Mouse (Mus musculus): ENCODE data around the gene Mmgt2. TPM values are rescaled to one million over a fixed set of nuclear protein-coding genes. Genes with fewer than 3 reads are reported as not detected.

Gene Mmgt2
- total RNA-seq, 2 experiments from 2014 or later = 10.9 to 19.3 TPM

DNA sequence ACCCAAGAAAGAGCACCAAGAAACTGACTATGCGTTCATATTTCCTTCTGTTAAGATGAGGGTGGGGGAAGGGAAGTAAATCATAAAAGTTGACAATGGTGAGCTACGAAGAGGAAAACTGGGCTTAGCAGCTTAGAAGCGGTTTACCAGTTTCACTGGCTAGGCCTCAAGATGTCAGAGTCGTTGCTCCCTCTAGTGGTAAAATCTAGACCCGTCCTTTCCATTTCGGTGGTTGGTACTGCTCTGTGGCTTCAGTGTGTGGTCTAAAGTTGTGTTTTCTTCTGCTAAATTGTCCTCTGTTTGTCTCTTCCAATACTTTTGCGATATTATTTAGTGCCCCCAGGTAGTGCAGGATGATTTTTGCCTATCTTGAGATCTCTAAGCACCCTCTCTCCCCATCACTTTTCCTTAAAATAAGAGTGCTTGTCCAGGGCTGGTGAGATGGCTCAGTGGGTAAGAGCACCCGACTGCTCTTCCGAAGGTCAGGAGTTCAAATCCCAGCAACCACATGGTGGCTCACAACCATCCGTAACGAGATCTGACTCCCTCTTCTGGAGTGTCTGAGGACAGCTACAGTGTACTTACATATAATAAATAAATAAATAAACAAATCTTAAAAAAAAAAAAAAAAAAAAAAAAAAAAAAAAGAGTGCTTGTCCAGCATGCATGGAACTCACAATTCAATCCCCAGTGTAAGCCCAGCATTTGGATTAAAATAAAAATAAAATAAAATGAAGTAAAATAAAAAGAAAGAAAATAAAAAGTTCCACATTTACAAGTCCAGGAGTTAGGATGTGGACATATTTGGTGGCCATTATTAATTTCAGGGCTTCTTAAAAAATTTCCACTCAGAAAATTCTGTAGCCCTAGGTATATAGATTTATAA is 45.1 kb downstream of the Mmgt2 start:
- peak; percentile 88 for ATAC-seq (ENCODE audit: poor library complexity, severe bottlenecking)

DNA sequence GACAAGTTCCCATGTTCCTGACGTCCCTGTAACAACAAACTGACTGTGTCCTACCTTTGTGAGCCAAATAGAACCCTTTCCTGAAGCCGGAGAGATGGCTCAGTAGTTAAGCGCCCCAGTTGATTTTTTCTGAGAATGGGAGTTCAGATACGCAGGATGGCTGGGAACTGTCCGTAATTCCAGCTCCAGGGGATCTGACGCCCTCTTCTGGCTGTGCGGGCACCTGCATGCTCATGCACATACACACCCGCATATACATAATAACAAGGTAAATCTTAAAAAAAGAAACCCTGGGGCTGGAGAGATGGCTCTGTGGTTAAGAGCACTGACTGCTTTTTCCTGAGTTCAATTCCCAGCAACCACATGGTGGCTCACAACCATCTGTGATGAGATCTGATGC is 46.7 kb downstream of the Mmgt2 start:
- ATAC-seq (ENCODE audit: poor library complexity, severe bottlenecking) = no peak

DNA sequence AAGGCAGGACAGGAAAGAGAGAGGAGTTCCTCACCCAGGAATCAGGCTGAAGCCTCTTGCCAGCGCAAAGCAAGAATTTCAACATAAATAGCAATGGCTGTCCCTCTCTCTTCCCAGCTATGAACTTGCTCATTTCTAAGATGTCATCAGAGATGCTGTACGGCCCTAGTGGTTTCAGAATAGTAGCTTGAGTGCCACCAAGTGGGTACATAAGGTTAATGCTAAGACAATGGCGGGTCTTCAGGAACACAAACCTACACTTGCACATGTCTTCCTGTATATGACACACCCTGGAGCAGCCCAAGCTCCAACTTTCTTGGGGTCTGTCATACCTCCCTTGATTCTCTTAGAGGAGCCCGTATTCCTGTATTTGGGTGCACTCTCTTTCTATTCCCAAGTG is 51.3 kb downstream of the Mmgt2 start:
- 0 out of 2 replicates have a peak, but pooled peaks have one; percentile 40 for ATAC-seq (ENCODE audit: poor library complexity, severe bottlenecking)

DNA sequence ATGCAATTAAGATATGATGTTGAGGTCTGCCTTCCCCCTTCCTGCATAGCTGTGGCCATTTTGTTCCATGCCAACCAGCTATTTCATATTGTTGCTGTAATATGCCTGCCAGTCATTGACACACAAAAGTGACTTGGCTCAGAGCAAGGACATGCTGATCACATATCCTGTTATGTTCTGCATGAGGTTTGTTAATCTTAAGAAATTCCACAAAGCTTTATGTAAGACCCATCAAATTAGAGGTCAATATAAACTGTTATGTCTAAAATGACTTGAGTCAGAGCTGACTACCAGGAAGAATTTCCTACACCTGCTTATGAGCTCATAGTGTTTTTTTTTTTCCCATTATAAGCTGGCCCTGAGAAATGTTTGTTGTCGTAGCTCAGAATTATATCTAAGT is 52.8 kb downstream of the Mmgt2 start:
- no peak for ATAC-seq (ENCODE audit: poor library complexity, severe bottlenecking)

DNA sequence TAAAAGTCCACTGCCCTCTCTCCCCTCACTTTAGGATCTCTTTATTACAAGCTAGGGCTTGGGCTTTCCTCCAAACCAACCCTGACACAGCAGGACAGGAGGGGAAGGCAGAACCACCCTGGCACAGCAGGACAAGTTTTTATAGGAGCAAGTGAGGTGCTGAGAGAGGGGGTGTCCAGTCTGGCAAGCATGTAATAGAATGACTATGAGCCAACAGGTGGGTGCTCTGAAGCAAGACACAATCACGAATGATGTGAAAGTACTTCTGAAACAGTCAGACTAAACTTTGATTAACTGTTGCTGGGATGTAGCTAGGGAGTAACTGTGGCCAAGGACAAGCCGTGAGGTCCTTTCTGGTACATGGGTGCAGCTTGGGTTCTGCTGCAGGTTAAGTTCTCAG is 57.7 kb downstream of the Mmgt2 start:
- ATAC-seq (ENCODE audit: poor library complexity, severe bottlenecking) = no peak

DNA sequence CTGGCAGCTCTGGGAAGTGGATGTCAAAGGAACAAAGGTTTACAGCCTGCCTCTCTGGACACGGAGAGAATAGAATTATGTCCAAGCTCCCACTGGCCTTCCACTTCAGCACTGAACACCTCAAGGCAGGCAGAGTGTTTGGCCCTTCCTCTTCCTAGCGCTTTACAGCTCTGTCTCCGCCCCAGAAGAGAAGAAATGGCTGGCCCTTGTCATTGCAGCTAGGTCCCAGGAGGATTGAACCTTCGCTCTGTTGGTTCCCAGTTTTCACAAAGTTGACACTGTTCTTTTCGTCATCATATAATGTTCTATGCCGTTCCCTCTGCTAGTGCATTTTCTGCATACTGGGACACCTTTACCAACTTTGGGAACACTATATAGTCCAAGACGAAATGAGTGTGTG is 59.8 kb downstream of the Mmgt2 start:
- ATAC-seq (ENCODE audit: poor library complexity, severe bottlenecking) = no peak

DNA sequence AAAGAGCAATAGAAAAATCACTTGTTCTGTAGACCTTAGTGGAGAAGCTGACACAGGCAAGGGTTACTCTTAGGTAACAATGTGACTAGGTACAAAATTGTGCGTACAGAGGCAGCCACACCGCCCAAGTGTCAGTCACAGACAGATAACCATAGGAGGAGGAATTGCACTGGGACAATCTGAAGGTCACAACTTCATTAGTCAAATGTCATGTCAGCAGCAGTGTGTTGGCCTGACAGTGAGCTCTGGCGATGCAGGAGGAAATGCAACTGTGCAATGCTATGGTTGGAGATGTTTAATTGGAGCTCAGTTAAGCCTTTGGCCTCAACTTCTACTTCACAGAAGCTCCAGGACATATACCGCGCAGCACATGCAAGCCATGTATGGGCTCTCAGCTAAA is 62.2 kb downstream of the Mmgt2 start:
- no peak for ATAC-seq (ENCODE audit: poor library complexity, severe bottlenecking)

Other genes with a start within 250 kb of the Mmgt2 start
- 5.7 and 9.2 TPM in 2 replicates for gene Pigl, start 190.2 kb upstream of the Mmgt2 start, total RNA-seq (2015)
- gene Pigl, start 190.2 kb upstream of the Mmgt2 start, total RNA-seq (2017) = 1.7 and 2.5 TPM in 2 replicates
- 275 and 280 TPM in 2 replicates for gene Ncor1, start 190.1 kb upstream of the Mmgt2 start, total RNA-seq (2015)
- 213 and 290 TPM in 2 replicates for gene Ncor1, start 190.1 kb upstream of the Mmgt2 start, total RNA-seq (2017)
- gene Cenpv, start 109.4 kb upstream of the Mmgt2 start, total RNA-seq (2015) = 5.2 and 8.7 TPM in 2 replicates
- gene Cenpv, start 109.4 kb upstream of the Mmgt2 start, total RNA-seq (2017) = 3.1 and 3.9 TPM in 2 replicates
- gene Ubb, start 97.5 kb upstream of the Mmgt2 start, total RNA-seq (2015) = 1,447 and 1,627 TPM in 2 replicates
- 835 and 1,053 TPM in 2 replicates for gene Ubb, start 97.5 kb upstream of the Mmgt2 start, total RNA-seq (2017)
- 24.9 and 27.9 TPM in 2 replicates for gene Trpv2, start 74.2 kb upstream of the Mmgt2 start, total RNA-seq (2015)
- gene Trpv2, start 74.2 kb upstream of the Mmgt2 start, total RNA-seq (2017) = 46.6 and 51.1 TPM in 2 replicates
- 5.7 TPM in 2 replicates for gene Lrrc75a, start 141 bp upstream of the Mmgt2 start, total RNA-seq (2015)
- gene Lrrc75a, start 141 bp upstream of the Mmgt2 start, total RNA-seq (2017) = 3.6 and 5.7 TPM in 2 replicates
- 2.9 TPM in 2 replicates for gene Zfp287, start 83.2 kb downstream of the Mmgt2 start, total RNA-seq (2015)
- 2.3 and 2.7 TPM in 2 replicates for gene Zfp287, start 83.2 kb downstream of the Mmgt2 start, total RNA-seq (2017)
- not detected in 2 replicates for gene Gm10428, start 104.4 kb downstream of the Mmgt2 start, total RNA-seq (2015)
- gene Gm10428, start 104.4 kb downstream of the Mmgt2 start, total RNA-seq (2017) = not detected in 2 replicates
- gene Zfp286, start 140.8 kb downstream of the Mmgt2 start, total RNA-seq (2015) = 0.18 and 0.33 TPM in 2 replicates
- gene Zfp286, start 140.8 kb downstream of the Mmgt2 start, total RNA-seq (2017) = 0.29 and 0.69 TPM in 2 replicates
- gene Trim16, start 171.6 kb downstream of the Mmgt2 start, total RNA-seq (2015) = 15.4 and 25.5 TPM in 2 replicates
- 21.4 and 22.8 TPM in 2 replicates for gene Trim16, start 171.6 kb downstream of the Mmgt2 start, total RNA-seq (2017)
- 0.41 and 1.3 TPM in 2 replicates for gene Fbxw10, start 198.4 kb downstream of the Mmgt2 start, total RNA-seq (2015)
- 1.7 and 1.8 TPM in 2 replicates for gene Fbxw10, start 198.4 kb downstream of the Mmgt2 start, total RNA-seq (2017)
- gene Tvp23b, start 230.8 kb downstream of the Mmgt2 start, total RNA-seq (2015) = 20.4 and 21.3 TPM in 2 replicates
- 16.9 and 19.1 TPM in 2 replicates for gene Tvp23b, start 230.8 kb downstream of the Mmgt2 start, total RNA-seq (2017)